Mouse (Mus musculus) stomach, postnatal 0 days (tissue): ENCODE measurements around the gene Dclk2. TPM values are rescaled to one million over a fixed set of nuclear protein-coding genes. Genes with fewer than 3 reads are reported as not detected.

ENCODE experiments used
- ATAC-seq: fragments of 200-750 bp; cut with Nextera tagmentation; 2 replicates; pipeline ENCODE4 v1.8.0; 2017; ENCODE audit not compliant: low FRiP score, low TSS enrichment
- DNase-seq: peaks from one replicate; pipeline ENCODE4 v3.0.0-alpha.2; 2016; ENCODE audit warnings: low spot score
- H3K27ac ChIP-seq: fragments of 300-500 bp; sonication (generic); replicated peaks from 2 replicates; pipeline ENCODE4 v1.5.1; 2014; ENCODE audit warnings: mild to moderate bottlenecking, control low read depth
- H3K27me3 ChIP-seq: fragments of 300-500 bp; sonication (generic); 2 replicates; pipeline ENCODE4 v1.6.1; 2014; ENCODE audit warnings: low read length; ENCODE audit not compliant: control insufficient read depth, insufficient read depth
- H3K36me3 ChIP-seq: fragments of 300-500 bp; sonication (generic); 2 replicates; pipeline ENCODE4 v1.6.1; 2014; ENCODE audit warnings: low read length, mixed read lengths; ENCODE audit not compliant: control insufficient read depth, insufficient read depth
- H3K4me1 ChIP-seq: fragments of 300-500 bp; sonication (generic); replicated peaks from 2 replicates; pipeline ENCODE4 v1.6.1; 2014; ENCODE audit warnings: antibody characterized with exemption; ENCODE audit not compliant: control insufficient read depth, insufficient read depth
- H3K4me2 ChIP-seq: fragments of 300-500 bp; sonication (generic); replicated peaks from 2 replicates; pipeline ENCODE4 v1.6.1; 2014; ENCODE audit warnings: low read depth, mild to moderate bottlenecking, control low read depth, moderate library complexity
- H3K4me3 ChIP-seq: fragments of 300-500 bp; sonication (generic); 2 replicates; pipeline ENCODE4 v1.5.1; 2014; ENCODE audit warnings: low read depth, low read length, control low read depth
- H3K9ac ChIP-seq: fragments of 300-500 bp; sonication (generic); 2 replicates; pipeline ENCODE4 v1.6.1; 2014; ENCODE audit warnings: mild to moderate bottlenecking, low read length, control low read depth, mixed read lengths
- H3K9me3 ChIP-seq: fragments of 300-500 bp; sonication (generic); 2 replicates; pipeline ENCODE4 v1.6.1; 2016; ENCODE audit warnings: low read length; ENCODE audit not compliant: control insufficient read depth
- CTCF ChIP-seq: IDR thresholded peaks from 2 replicates; pipeline ENCODE4 v1.5.1; 2016; ENCODE audit warnings: antibody characterized with exemption, low read depth, mild to moderate bottlenecking, moderate library complexity
- EP300 ChIP-seq: optimal IDR thresholded peaks from 2 replicates; pipeline ENCODE3; 2016; ENCODE audit warnings: antibody characterized with exemption
- WGBS: fragments of 180-500 bp; shearing (Covaris S2); extraction: QIAGEN DNeasy Blood & Tissue Kit; methylation state at CpG from one replicate; pipeline ENCODE4 v1.1.7; 2014; 5-methylcytosine and 5-hydroxymethylcytosine counted together
- polyA plus RNA-seq: library from polyadenylated mRNA; unstranded; fragments of >200 nt; fragmentation: Nextera tagmentation; extraction: Ambion mirVana; gene quantifications from 2 replicates; pipeline ENCODE4 v1.2.1, GENCODE M21; 2015

The Dclk2 gene
- polyA plus RNA-seq, 1 experiment from 2014 or later, result 2.3 TPM

GRCm38 (mm10) chr3:86789752-86790151 lies 130.9 kb downstream of the Dclk2 start:
- 81% methylated on average over 5 of the region's 5 CpGs for WGBS
- no peak overlapping the region for H3K4me3 ChIP-seq
- no peaks in the 10 kb centered on the region for H3K27me3 ChIP-seq
- no peak overlapping the region for H3K27ac ChIP-seq
- H3K36me3 ChIP-seq, result no peaks in the 10 kb centered on the region
- no peaks in the 10 kb centered on the region for H3K4me1 ChIP-seq
- ATAC-seq (no peak), DNase-seq (no peak)
- no peaks in the 10 kb centered on the region for H3K9me3 ChIP-seq
- H3K4me2 ChIP-seq, result no peak overlapping the region
- no peak overlapping the region for H3K9ac ChIP-seq
- no peak for TF ChIP-seq CTCF
- TF ChIP-seq EP300, result no peak

DNA sequence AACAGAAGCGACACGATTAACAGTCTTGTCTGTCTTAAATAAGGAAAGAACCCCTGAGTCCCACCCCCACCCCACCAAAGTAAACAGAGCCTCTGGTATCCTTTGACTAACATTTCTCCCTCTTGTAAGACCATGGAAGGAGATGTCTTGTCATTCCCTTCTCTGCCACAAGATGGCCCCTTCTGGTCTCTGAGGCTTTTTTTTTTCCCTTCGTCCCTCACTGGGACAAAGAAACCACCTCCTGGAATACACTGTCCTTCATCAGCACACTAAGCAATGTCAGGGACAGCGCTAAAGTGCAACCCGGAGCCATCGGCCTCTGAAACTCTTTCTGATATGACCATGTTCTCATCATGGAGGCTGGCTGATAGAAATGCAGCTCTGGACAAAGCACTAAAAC lies 131.9 kb downstream of the Dclk2 start:
- DNase-seq, result peak; percentile 59
- 40% methylated on average over 6 of the region's 6 CpGs for WGBS
- Histone ChIP-seq H3K9ac (no peak overlapping the region), H3K9me3 (no peaks in the 10 kb centered on the region), H3K4me2 (no peak overlapping the region), H3K36me3 (no peaks in the 10 kb centered on the region), H3K4me1 (no peaks in the 10 kb centered on the region), H3K27me3 (no peaks in the 10 kb centered on the region), H3K27ac (no peak overlapping the region), H3K4me3 (no peak overlapping the region)
- no peak for ATAC-seq
- TF ChIP-seq CTCF, result peak; percentile 84
- no peak for TF ChIP-seq EP300

DNA sequence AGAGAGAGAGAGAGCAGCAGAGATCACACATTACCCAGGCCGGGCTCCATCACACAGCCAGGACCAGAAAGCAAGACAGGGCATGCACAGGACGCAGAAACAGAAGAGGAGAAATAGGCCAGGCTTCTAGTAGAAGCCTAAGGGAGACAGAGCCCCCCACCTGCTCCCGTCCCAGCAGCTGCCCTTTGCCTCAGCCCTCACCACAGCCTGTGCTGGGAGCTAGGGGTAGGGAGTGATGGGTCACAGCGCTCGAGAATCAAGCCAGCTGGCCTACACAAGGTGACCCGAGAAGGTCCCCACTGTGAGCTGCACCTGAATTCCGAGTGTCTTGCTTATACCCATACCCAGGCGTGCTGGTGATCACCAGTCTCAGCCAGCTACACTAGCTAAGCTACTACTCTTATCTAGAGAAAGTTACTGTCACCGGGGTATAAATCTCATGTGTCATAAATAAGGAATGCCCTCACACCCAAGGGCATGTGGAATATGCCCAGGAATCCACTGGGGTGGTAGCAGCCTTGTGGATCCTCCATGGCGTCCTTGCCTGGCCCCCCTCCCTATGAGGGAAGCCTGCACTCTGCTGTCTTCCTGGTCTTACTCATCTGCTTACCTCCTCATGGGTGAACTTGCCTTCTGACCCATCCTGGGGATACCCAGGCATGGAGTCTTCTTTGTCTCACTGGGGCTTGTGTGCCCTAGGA lies 133.1 kb downstream of the Dclk2 start:
- 70% methylated on average over 10 of the region's 10 CpGs for WGBS
- H3K9ac ChIP-seq, result no peak overlapping the region
- no peak for DNase-seq
- H3K9me3 ChIP-seq, result no peaks in the 10 kb centered on the region
- no peaks in the 10 kb centered on the region for H3K4me1 ChIP-seq
- H3K27ac ChIP-seq, result peak overlapping the region; percentile 35
- H3K4me3 ChIP-seq, result no peak overlapping the region
- H3K27me3 ChIP-seq, result no peaks in the 10 kb centered on the region
- H3K36me3 ChIP-seq, result no peaks in the 10 kb centered on the region
- no peak overlapping the region for H3K4me2 ChIP-seq
- TF ChIP-seq EP300 (no peak), CTCF (no peak)
- no peak for ATAC-seq

DNA sequence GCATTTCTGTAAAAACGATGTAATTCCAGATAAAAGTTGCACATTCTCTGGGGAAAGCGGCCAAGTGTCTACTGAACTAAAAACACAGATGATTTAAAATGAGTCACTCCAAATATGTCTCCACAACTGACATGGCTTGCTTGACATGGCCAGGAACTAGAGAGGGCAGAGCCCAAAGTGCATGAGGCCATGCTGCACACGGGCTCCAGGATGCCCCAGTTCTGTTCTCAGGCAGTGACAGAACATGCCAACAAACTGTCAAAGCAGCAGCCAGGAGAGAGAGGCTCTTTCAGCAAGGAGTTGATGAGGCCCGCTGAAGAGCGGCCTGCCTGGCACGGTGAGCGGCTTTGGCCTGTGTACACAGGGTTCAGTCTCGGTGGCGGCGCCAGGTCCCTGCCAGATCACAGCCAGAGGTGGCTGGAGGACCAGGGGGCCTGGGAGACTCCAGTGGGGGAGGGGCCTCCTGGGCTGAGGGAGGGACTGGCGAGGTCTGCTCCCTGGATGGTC lies 133.8 kb downstream of the Dclk2 start:
- WGBS, result 27% methylated on average over 11 of the region's 11 CpGs
- Histone ChIP-seq H3K9me3 (no peaks in the 10 kb centered on the region), H3K4me1 (no peaks in the 10 kb centered on the region), H3K4me3 (no peak overlapping the region), H3K9ac (no peak overlapping the region; the same call in 1 of the 2 replicates), H3K27me3 (no peaks in the 10 kb centered on the region), H3K27ac (peak overlapping the region; percentile 35), H3K36me3 (no peaks in the 10 kb centered on the region), H3K4me2 (no peak overlapping the region)
- no peak for TF ChIP-seq CTCF
- no peak for TF ChIP-seq EP300
- DNase-seq, result peak; percentile 34
- peak; percentile 73 for ATAC-seq

GRCm38 (mm10) chr3:86786280-86786679 lies 134.4 kb downstream of the Dclk2 start:
- TF ChIP-seq CTCF, result no peak
- no peaks in the 10 kb centered on the region for H3K36me3 ChIP-seq
- H3K27me3 ChIP-seq, result no peaks in the 10 kb centered on the region
- no peak overlapping the region for H3K9ac ChIP-seq
- H3K27ac ChIP-seq, result no peak overlapping the region
- WGBS, result 70% methylated on average over 12 of the region's 12 CpGs
- no peak for DNase-seq
- H3K9me3 ChIP-seq, result no peaks in the 10 kb centered on the region
- no peak overlapping the region for H3K4me3 ChIP-seq
- ATAC-seq, result no peak
- H3K4me1 ChIP-seq, result no peaks in the 10 kb centered on the region
- no peak overlapping the region for H3K4me2 ChIP-seq

DNA sequence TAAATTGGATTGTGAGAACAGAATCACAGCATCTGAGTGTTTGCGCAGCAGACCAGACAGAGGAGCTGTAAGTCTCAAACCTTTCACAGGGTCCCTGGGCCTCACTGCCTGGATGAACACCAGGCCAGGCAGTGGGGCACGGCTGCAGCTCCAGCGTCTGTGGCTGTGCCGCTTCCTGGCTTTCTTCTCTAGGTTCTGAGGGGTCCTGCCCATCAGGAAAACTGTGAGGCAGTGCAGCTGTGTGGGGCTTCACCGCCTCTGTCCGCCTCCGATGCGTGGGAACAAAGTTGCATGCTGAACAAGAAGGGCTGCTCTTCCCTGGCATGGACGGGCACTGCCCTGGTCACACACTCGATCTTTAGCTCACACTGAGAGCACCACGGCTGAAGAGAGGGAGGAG lies 135.7 kb downstream of the Dclk2 start:
- Histone ChIP-seq H3K27me3 (no peaks in the 10 kb centered on the region), H3K36me3 (no peaks in the 10 kb centered on the region), H3K4me1 (no peaks in the 10 kb centered on the region), H3K4me3 (no peak overlapping the region), H3K9ac (no peak overlapping the region), H3K9me3 (no peaks in the 10 kb centered on the region), H3K27ac (no peak overlapping the region), H3K4me2 (no peak overlapping the region)
- ATAC-seq (no peak), DNase-seq (no peak)
- TF ChIP-seq EP300 (no peak), CTCF (no peak)
- 69% methylated on average over 11 of the region's 11 CpGs for WGBS
